Mouse (Mus musculus): ENCODE data around the gene Cnot6. TPM values are rescaled to one million over a fixed set of nuclear protein-coding genes. Genes with fewer than 3 reads are reported as not detected.

Cnot6 gene
- polyA plus RNA-seq, 1 experiment from 2014 or later: 34.8 TPM

DNA sequence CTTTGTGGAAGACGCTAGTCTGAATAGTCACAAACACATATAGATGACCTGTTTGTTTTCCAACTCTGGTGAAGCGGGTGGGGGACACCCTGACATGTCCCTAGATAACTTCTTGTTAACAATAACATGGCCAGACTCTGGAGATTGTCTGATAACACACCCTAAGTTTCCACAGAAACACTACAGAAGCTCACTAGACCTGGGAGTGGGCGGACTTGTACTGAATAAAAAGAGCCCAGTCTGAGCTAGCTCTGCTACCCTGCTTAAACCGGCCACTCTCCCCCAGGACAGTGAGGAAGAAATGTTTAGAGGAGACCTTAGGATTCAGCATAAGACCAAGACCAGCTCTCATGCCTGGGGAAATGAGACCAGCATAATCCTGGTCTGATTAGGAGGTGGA, 47.1 kb downstream of the Cnot6 start:
- Histone ChIP-seq H3K36me3 (ENCODE audit: control insufficient read depth, insufficient read depth, low read length) (no peaks in the 10 kb centered on the region; the same call in 1 of the 2 replicates), H3K27ac (ENCODE audit: low read depth, low read length) (no peak overlapping the region), H3K4me2 (no peak overlapping the region), H3K4me3 (ENCODE audit: low read depth, low read length) (no peak overlapping the region), H3K4me1 (replicated peaks; ENCODE audit: control insufficient read depth, insufficient read depth, low read length) (0 out of 2 replicates have a peak, but pooled peaks cover 8% of the 10 kb centered on the region), H3K9ac (ENCODE audit: low read depth, low read length) (no peak overlapping the region), H3K9me3 (ENCODE audit: control insufficient read depth, low read length) (no peaks in the 10 kb centered on the region), H3K27me3 (replicated peaks; ENCODE audit: control insufficient read depth, insufficient read depth, low read length) (no peaks in the 10 kb centered on the region)
- ATAC-seq (replicated peaks; ENCODE audit: low FRiP score) (no peak), DNase-seq (ENCODE audit: low spot score) (no peak)
- 61% methylated on average over 4 of the region's 4 CpGs for WGBS

DNA sequence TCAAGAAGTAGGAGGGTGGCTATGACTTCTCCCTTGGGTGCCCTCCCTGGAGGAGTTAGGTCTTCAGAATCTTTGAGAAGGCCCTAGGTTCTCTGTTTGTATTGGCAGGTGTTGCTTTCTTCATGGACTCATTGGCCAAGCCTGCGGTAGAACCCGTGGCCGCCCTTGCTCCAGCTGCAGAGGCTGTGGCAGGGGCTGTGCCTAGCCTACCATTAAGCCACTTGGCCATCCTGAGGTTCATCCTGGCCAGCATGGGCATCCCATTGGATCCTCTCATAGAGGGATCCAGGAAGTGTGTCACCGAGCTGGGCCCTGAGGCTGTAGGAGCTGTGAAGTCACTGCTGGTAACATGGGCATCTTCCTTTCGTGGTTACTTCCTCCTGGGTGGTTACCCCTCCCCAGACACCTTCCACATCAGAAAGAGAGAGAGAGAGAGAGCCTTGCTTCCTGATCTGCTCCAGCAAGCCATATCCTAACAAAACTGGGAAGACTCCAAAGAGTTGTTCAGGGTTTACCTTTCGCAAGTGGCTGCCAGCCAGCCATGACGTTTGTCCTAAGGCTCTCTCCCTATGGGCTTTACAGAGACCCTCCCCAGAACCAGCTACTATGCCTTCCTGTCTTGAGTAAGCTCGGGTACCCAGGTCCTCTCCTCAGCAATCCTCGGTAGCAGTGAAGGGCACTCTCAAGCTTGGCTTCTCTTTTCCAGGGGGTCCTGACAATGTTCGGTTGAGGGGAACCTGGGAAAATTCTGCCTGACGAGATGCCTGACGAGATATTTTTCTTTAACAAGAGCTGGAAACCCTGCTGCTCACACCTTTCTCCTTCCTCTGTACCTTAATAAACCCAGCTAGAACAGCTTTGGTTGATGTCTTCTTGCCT, 48.0 kb downstream of the Cnot6 start:
- 72% methylated on average over 12 of the region's 12 CpGs for WGBS
- Histone ChIP-seq H3K4me3 (ENCODE audit: low read depth, low read length) (no peak overlapping the region), H3K27ac (ENCODE audit: low read depth, low read length) (no peak overlapping the region), H3K9ac (ENCODE audit: low read depth, low read length) (no peak overlapping the region), H3K4me1 (replicated peaks; ENCODE audit: control insufficient read depth, insufficient read depth, low read length) (0 out of 2 replicates have a peak, but pooled peaks cover 8% of the 10 kb centered on the region), H3K9me3 (ENCODE audit: control insufficient read depth, low read length) (no peaks in the 10 kb centered on the region), H3K36me3 (ENCODE audit: control insufficient read depth, insufficient read depth, low read length) (no peaks in the 10 kb centered on the region; the same call in 1 of the 2 replicates), H3K4me2 (no peak overlapping the region), H3K27me3 (replicated peaks; ENCODE audit: control insufficient read depth, insufficient read depth, low read length) (no peaks in the 10 kb centered on the region)
- DNase-seq (ENCODE audit: low spot score): no peak
- no peak for ATAC-seq (replicated peaks; ENCODE audit: low FRiP score)

DNA sequence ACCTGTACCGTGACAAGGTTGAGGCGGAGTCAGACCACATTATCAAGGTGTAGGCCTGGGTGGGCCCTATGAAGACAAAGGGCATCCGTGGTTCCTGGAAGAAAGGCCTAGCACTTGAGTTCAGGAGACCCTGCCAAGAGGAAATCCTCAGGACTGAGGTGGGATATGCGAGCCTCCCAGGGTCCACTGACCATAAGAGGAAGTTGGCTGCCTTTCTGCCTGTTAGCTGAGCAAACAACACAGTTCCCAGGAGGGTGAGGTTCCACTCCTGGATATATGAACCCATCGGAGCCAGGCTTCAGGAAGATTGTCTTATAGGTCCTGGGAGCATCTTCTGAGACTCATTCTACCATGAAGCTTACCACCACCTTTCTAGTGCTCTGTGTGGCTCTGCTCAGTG, 49.2 kb downstream of the Cnot6 start, which contains the start of gene Scgb3a1:
Gene Scgb3a1, plus strand, starts transcription at position 301 of the 400 bp plus-strand sequence.
- Histone ChIP-seq H3K27me3 (replicated peaks; ENCODE audit: control insufficient read depth, insufficient read depth, low read length) (no peaks in the 10 kb centered on the region), H3K4me2 (no peak within 1 kb of the TSS), H3K4me3 (ENCODE audit: low read depth, low read length) (no peak within 1 kb of the TSS), H3K9ac (ENCODE audit: low read depth, low read length) (no peak within 1 kb of the TSS), H3K9me3 (ENCODE audit: control insufficient read depth, low read length) (no peaks in the 10 kb centered on the region), H3K36me3 (ENCODE audit: control insufficient read depth, insufficient read depth, low read length) (no peaks in the 10 kb centered on the region; the same call in 1 of the 2 replicates), H3K27ac (ENCODE audit: low read depth, low read length) (no peak within 1 kb of the TSS), H3K4me1 (replicated peaks; ENCODE audit: control insufficient read depth, insufficient read depth, low read length) (0 out of 2 replicates have a peak, but pooled peaks cover 10% of the 10 kb centered on the region)
- DNase-seq (ENCODE audit: low spot score) (no peak), ATAC-seq (replicated peaks; ENCODE audit: low FRiP score) (no peak)
- 63% methylated on average over 5 of the region's 5 CpGs for WGBS

DNA sequence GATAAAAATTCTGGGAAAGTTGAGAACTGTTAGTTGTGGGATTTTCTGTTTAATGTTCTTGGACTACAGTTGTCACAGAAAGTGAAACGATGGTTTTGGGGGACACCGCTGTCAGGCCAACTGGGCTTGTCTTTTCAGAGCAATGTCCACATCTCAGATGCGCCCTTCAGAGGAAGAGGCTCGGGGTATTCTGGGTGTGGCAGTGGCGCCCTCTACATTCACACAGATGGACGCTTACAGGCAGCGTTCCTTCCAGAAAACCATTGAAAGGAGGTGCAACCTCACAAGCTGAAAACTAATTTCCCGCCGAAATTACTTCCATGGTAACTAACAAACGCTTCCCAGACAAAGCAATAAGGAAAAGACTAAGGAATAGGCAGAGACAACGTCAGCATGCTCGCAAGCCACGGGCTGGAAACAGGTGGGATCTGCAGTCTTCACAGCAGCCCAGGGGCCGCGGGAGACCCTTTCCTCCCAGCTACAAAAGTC, 50.2 kb downstream of the Cnot6 start:
- Histone ChIP-seq H3K9me3 (ENCODE audit: control insufficient read depth, low read length) (no peaks in the 10 kb centered on the region), H3K27ac (ENCODE audit: low read depth, low read length) (no peak overlapping the region), H3K4me1 (replicated peaks; ENCODE audit: control insufficient read depth, insufficient read depth, low read length) (0 out of 2 replicates have a peak, but pooled peaks cover 10% of the 10 kb centered on the region), H3K4me3 (ENCODE audit: low read depth, low read length) (no peak overlapping the region), H3K27me3 (replicated peaks; ENCODE audit: control insufficient read depth, insufficient read depth, low read length) (no peaks in the 10 kb centered on the region), H3K9ac (ENCODE audit: low read depth, low read length) (no peak overlapping the region), H3K4me2 (no peak overlapping the region), H3K36me3 (ENCODE audit: control insufficient read depth, insufficient read depth, low read length) (no peaks in the 10 kb centered on the region)
- no peak for ATAC-seq (replicated peaks; ENCODE audit: low FRiP score)
- 47% methylated on average over 15 of the region's 15 CpGs for WGBS
- no peak for DNase-seq (ENCODE audit: low spot score)

DNA sequence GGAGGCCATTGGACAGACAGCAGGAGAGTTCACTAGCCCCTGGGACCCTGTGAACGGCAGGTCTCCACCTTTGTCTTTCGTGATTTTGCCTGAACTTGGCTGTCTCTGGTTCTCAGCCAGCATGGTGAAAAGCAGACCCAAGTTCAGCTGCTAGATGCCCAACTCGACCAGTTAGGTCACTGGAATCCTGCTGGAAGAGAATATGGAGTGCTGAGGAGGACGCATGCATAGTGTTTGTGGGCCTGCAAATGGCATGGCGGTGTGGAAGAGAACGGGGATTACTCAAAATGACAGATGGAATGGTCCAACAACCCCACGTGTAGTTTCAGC, 53.1 kb downstream of the Cnot6 start:
- Histone ChIP-seq H3K4me1 (replicated peaks; ENCODE audit: control insufficient read depth, insufficient read depth, low read length) (0 out of 2 replicates have a peak, but pooled peaks cover 2% of the 10 kb centered on the region), H3K36me3 (ENCODE audit: control insufficient read depth, insufficient read depth, low read length) (no peaks in the 10 kb centered on the region), H3K4me2 (no peak overlapping the region), H3K9me3 (ENCODE audit: control insufficient read depth, low read length) (no peaks in the 10 kb centered on the region), H3K27ac (ENCODE audit: low read depth, low read length) (peak overlapping the region; percentile 14; the same call in 1 of the 2 replicates), H3K9ac (ENCODE audit: low read depth, low read length) (no peak overlapping the region), H3K27me3 (replicated peaks; ENCODE audit: control insufficient read depth, insufficient read depth, low read length) (no peaks in the 10 kb centered on the region), H3K4me3 (ENCODE audit: low read depth, low read length) (no peak overlapping the region)
- WGBS: 74% methylated on average over 7 of the region's 7 CpGs
- no peak for ATAC-seq (replicated peaks; ENCODE audit: low FRiP score)
- no peak for DNase-seq (ENCODE audit: low spot score)

DNA sequence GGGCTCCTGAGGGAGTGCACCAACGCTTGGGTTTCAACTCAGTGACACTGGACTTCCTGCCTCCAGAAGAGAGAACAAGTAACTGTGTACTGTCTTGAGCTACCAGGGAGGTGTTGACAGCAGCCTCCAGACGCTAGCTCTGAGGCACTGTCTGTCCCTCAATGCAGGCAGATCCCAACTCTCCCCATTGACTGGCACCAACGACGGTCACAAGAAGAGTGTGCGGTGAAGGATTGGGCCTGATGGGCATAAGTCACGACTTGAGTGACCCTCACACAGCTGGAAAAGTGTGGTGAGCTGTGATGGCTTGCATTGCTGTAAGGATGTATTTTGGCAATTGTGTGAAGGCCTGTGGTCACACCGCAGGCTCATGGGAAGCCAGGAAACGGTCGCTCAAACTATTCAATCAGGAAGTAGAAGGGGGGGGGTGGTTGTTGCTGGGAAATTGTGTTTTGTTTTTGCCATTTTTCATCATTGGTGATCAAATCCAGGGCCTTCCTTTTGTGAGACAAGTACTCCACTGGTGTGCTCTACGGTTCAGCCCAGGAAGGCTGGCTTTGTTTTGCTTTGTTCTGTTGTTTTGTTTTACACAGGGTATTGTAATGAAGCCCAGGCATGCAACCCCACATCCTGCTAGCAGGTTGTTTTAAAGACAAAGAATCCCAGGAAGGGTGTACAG, 53.6 kb downstream of the Cnot6 start:
- no peaks in the 10 kb centered on the region for H3K9me3 ChIP-seq (ENCODE audit: control insufficient read depth, low read length)
- ATAC-seq (replicated peaks; ENCODE audit: low FRiP score) (0 out of 2 replicates have a peak, but pooled peaks have one; percentile 19), DNase-seq (ENCODE audit: low spot score) (no peak)
- H3K27ac ChIP-seq (ENCODE audit: low read depth, low read length): peak overlapping the region; percentile 14; the same call in 1 of the 2 replicates
- H3K27me3 ChIP-seq (replicated peaks; ENCODE audit: control insufficient read depth, insufficient read depth, low read length): no peaks in the 10 kb centered on the region
- WGBS: 46% methylated on average over 10 of the region's 10 CpGs
- 0 out of 2 replicates have a peak, but pooled peaks cover 2% of the 10 kb centered on the region for H3K4me1 ChIP-seq (replicated peaks; ENCODE audit: control insufficient read depth, insufficient read depth, low read length)
- H3K36me3 ChIP-seq (ENCODE audit: control insufficient read depth, insufficient read depth, low read length): no peaks in the 10 kb centered on the region
- H3K4me2 ChIP-seq: no peak overlapping the region
- H3K4me3 ChIP-seq (ENCODE audit: low read depth, low read length): no peak overlapping the region
- no peak overlapping the region for H3K9ac ChIP-seq (ENCODE audit: low read depth, low read length)

DNA sequence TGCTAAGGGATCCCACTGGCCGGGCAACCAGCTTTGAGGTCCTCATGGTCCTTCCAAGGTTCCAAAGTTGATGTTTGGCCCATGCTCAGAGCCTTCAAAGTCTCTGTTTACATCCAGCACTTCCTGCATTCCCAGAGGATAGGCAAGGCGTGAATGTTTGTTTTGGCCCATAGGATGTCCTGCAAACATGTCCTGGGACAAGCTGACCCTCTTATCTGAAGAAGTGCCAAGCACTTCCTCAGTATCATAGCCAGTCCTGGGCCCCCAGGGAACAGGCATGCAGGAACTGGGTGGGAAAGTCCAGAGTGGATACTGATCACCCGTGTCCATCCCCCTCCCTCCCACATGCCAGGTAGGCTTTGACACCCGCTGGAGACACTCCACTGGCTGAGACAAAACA, 54.5 kb downstream of the Cnot6 start:
- peaks cover 5% of the 10 kb centered on the region for H3K4me1 ChIP-seq (replicated peaks; ENCODE audit: control insufficient read depth, insufficient read depth, low read length)
- H3K9me3 ChIP-seq (ENCODE audit: control insufficient read depth, low read length): no peaks in the 10 kb centered on the region
- H3K4me2 ChIP-seq: no peak overlapping the region
- no peak overlapping the region for H3K4me3 ChIP-seq (ENCODE audit: low read depth, low read length)
- WGBS: 66% methylated on average over 4 of the region's 4 CpGs
- no peaks in the 10 kb centered on the region for H3K36me3 ChIP-seq (ENCODE audit: control insufficient read depth, insufficient read depth, low read length)
- no peaks in the 10 kb centered on the region for H3K27me3 ChIP-seq (replicated peaks; ENCODE audit: control insufficient read depth, insufficient read depth, low read length)
- ATAC-seq (replicated peaks; ENCODE audit: low FRiP score) (no peak), DNase-seq (ENCODE audit: low spot score) (no peak)
- no peak overlapping the region for H3K9ac ChIP-seq (ENCODE audit: low read depth, low read length)
- H3K27ac ChIP-seq (ENCODE audit: low read depth, low read length): no peak overlapping the region

DNA sequence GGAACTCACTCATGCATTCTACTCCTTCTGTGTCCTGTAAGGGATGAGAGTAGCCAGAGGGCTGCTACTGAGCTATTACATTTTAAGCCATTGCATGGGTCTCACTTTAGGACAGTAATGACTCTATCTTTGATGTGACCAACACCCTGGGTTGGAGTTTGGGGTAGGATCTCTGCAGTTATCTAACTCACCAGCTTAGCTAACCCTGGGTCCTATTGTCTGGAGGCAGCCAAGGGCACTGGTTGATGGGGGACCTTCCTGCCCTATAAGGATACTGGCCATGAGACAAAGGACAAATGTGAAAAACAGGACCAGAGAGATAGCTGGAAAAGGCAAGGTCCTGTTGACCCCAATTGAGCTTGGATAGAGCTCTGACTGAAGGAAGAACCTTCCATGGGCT, 57.0 kb downstream of the Cnot6 start:
- no peak for DNase-seq (ENCODE audit: low spot score)
- no peak overlapping the region for H3K27ac ChIP-seq (ENCODE audit: low read depth, low read length)
- no peak overlapping the region for H3K9ac ChIP-seq (ENCODE audit: low read depth, low read length)
- H3K36me3 ChIP-seq (ENCODE audit: control insufficient read depth, insufficient read depth, low read length): no peaks in the 10 kb centered on the region
- no peaks in the 10 kb centered on the region for H3K27me3 ChIP-seq (replicated peaks; ENCODE audit: control insufficient read depth, insufficient read depth, low read length)
- no peak overlapping the region for H3K4me3 ChIP-seq (ENCODE audit: low read depth, low read length)
- H3K4me1 ChIP-seq (replicated peaks; ENCODE audit: control insufficient read depth, insufficient read depth, low read length): peaks cover 28% of the 10 kb centered on the region
- no peak for ATAC-seq (replicated peaks; ENCODE audit: low FRiP score)
- no peaks in the 10 kb centered on the region for H3K9me3 ChIP-seq (ENCODE audit: control insufficient read depth, low read length)
- no peak overlapping the region for H3K4me2 ChIP-seq

All from liver, embryonic 11.5 days (tissue).